Mouse (Mus musculus): ENCODE measurements around the gene Nobox. TPM values are rescaled to one million over a fixed set of nuclear protein-coding genes. Genes with fewer than 3 reads are reported as not detected.

The Nobox gene
- total RNA-seq, 2 experiments from 2014 or later, result not detected

DNA sequence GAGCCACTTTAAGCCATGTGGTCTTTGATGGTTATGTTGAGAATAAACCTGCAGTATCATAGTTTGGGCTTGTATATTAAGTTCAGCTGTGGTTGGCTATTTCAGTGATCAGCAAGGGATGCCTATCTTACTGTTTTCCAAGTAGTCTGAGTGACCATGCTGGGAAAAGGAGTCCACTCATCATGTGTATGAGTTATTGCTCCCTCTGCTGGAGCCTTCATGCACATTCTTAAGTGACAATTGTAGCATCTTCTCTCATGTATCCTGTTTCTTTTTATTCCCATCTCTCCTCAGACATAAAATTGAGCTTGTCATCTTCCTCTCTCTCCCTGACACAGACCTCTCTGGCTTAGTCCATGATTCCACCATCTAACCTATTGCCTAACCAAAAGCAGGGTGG lies 31.1 kb downstream of the Nobox start:
- no peak for DNase-seq (ENCODE audit: low spot score in 2 of 2)

DNA sequence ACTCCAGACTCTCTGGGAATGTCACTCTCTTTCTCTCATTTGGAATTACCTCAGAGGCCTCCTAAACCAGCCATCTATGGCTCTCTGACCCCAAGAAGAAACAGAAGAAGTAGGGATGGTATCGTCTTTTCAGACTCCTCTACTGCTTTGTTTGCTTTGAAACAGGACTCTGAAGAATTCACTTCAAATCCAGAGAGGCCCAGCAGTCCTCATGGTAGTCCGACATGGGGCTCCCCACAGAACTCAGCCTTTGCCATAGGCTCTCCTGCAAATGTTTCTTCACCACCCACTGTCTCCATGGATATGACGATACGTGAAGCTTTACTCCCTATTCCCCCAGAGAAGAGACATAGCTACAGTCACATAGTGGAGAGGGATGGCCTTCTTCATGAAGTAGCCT lies 35.2 kb downstream of the Nobox start:
- no peak for DNase-seq (ENCODE audit: low spot score in 2 of 2)

GRCm38 (mm10) chr6:43272597-43272996 lies 36.8 kb downstream of the Nobox start:
- DNase-seq (ENCODE audit: low spot score in 2 of 2), result no peak

GRCm38 (mm10) chr6:43266356-43266755 lies 43.0 kb downstream of the Nobox start:
- DNase-seq (ENCODE audit: low spot score in 2 of 2), result no peak

GRCm38 (mm10) chr6:43265363-43266041 lies 43.9 kb downstream of the Nobox start, which contains the start of gene Arhgef5:
TSS of gene Arhgef5 (plus strand) at chr6:43265582.
- DNase-seq (ENCODE audit: low spot score in 2 of 2), result peak in 1 of 2 experiments; percentile 21

DNA sequence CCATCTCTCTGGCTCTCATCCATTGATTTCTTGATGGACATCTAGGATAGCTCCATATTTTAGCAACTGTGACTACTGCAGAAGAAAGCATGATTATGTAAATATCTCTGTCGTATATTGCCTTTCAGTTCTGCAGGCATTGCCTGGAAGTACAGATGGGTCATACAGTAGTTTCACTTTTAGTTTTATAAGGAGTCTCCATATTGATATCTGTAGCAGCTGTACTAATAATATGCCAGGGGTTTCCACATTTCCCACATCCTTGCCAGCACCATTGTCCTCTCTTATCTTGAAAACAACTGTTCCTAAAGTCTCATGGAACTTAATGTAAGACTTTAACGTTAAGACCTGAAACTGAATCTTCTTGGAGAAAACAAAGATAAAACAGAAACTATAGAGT lies 48.6 kb downstream of the Nobox start:
- no peak for DNase-seq (ENCODE audit: low spot score in 2 of 2)

- no peak for DNase-seq (ENCODE audit: low spot score in 2 of 2)
Observed at GRCm38 (mm10) chr6:43254193-43254926, 55.0 kb downstream of the Nobox start.

Other genes with a start within 250 kb of the Nobox start
- not detected for gene Olfr441, start 203.2 kb downstream of the Nobox start, total RNA-seq (2021)
- not detected for gene Olfr237-ps1, start 163.0 kb downstream of the Nobox start, total RNA-seq (2021)
- gene Olfr437, start 146.3 kb downstream of the Nobox start, total RNA-seq (2021), result not detected
- not detected for gene Olfr13, start 137.4 kb downstream of the Nobox start, total RNA-seq (2021)
- gene Olfr435, start 112.4 kb downstream of the Nobox start, total RNA-seq (2021), result not detected
- gene Olfr434, start 96.5 kb downstream of the Nobox start, total RNA-seq (2021), result not detected
- not detected for gene Olfr47, start 78.0 kb downstream of the Nobox start, total RNA-seq (2021)
- gene Arhgef5, start 44.0 kb downstream of the Nobox start, total RNA-seq (2021), result 1 to 10 TPM; 4.6 to 4.9 TPM